Mouse (Mus musculus) liver, embryonic 15.5 days (tissue): ENCODE results near the gene Scn4a. TPM values are rescaled to one million over a fixed set of nuclear protein-coding genes. Genes with fewer than 3 reads are reported as not detected.
"Not testable (repeated sequence)": the region's sequence is repeated elsewhere in the genome, so short reads cannot be mapped to it uniquely, and the experiment has no call there.

Source experiments
- ATAC-seq: fragments of 200-750 bp; cut with Nextera tagmentation; 2 replicates; pipeline ENCODE4 v1.8.0; 2017; ENCODE audit warnings: moderate number of reproducible peaks, mild to moderate bottlenecking, moderate library complexity; ENCODE audit not compliant: insufficient read depth
- H3K27ac ChIP-seq: fragments of 300-500 bp; sonication (generic); replicated peaks from 2 replicates; pipeline ENCODE4 v1.5.1; 2015; ENCODE audit warnings: mild to moderate bottlenecking, inconsistent platforms
- H3K27me3 ChIP-seq: fragments of 300-500 bp; sonication (generic); 2 replicates; pipeline ENCODE4 v1.6.1; 2015; ENCODE audit warnings: mild to moderate bottlenecking, inconsistent platforms
- H3K36me3 ChIP-seq: fragments of 300-500 bp; sonication (generic); replicated peaks from 2 replicates; pipeline ENCODE4 v1.6.1; 2015; ENCODE audit warnings: moderate library complexity, mild to moderate bottlenecking, inconsistent platforms
- H3K4me1 ChIP-seq: fragments of 300-500 bp; sonication (generic); replicated peaks from 2 replicates; pipeline ENCODE4 v1.6.1; 2015; ENCODE audit warnings: inconsistent platforms
- H3K4me2 ChIP-seq: fragments of 300-500 bp; sonication (generic); 2 replicates; pipeline ENCODE4 v1.6.1; 2015; ENCODE audit warnings: moderate library complexity, mild to moderate bottlenecking, inconsistent platforms
- H3K4me3 ChIP-seq: fragments of 300-500 bp; sonication (generic); replicated peaks from 2 replicates; pipeline ENCODE4 v1.5.1; 2015; ENCODE audit warnings: mild to moderate bottlenecking, inconsistent platforms
- H3K9ac ChIP-seq: fragments of 300-500 bp; sonication (generic); 2 replicates; pipeline ENCODE4 v1.6.1; 2015; ENCODE audit warnings: moderate library complexity, mild to moderate bottlenecking, inconsistent platforms
- H3K9me3 ChIP-seq: fragments of 300-500 bp; sonication (generic); replicated peaks from 2 replicates; pipeline ENCODE4 v1.6.1; 2016; ENCODE audit warnings: inconsistent platforms
- WGBS: fragments of 180-500 bp; shearing (Covaris S2); methylation state at CpG from one replicate; pipeline ENCODE4 v1.1.7; 2015; ENCODE audit warnings: mixed read lengths; ENCODE audit not compliant: insufficient replicate concordance; 5-methylcytosine and 5-hydroxymethylcytosine counted together
- polyA plus RNA-seq: library from polyadenylated mRNA; unstranded; fragments of >200 nt; fragmentation: Nextera tagmentation; extraction: Ambion mirVana; gene quantifications from 2 replicates; pipeline ENCODE4 v1.2.1, GENCODE M21; 2015

The Scn4a gene
- 0.03 and 0.24 TPM in 2 replicates for polyA plus RNA-seq

DNA sequence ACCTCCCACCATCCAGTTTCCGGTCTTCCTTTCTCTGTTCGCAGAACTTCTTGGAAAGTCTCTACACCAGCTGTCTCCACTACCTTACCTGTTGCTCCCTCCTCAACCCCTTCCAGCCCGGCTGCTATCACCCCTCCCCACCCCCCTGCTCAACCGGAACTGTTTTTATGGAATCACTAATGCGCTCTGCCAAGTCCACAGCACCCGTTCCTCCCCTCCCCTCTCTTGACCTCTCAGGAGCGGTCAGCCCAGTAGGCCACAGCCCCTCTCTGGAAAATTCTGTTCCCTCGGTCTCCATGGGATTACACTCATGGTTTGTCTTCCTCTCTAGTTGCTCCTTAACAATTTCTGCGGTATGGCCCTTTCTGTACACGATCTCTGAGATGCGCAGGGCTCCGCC is at the start of gene Scn4a:
Gene Scn4a, minus strand, starts transcription at position 101 of the 400 bp plus-strand sequence.
- peaks cover 2% of the 10 kb centered on the region; the same call in 1 of the 2 replicates for H3K4me1 ChIP-seq
- H3K36me3 ChIP-seq, result no peaks in the 10 kb centered on the region
- no peaks in the 10 kb centered on the region for H3K27me3 ChIP-seq
- no peak within 1 kb of the TSS for H3K27ac ChIP-seq
- no peak within 1 kb of the TSS for H3K9ac ChIP-seq
- no peak within 1 kb of the TSS for H3K4me2 ChIP-seq
- ATAC-seq, result no peak
- 67% methylated on average over 12 of the region's 12 CpGs for WGBS
- no peaks in the 10 kb centered on the region for H3K9me3 ChIP-seq
- H3K4me3 ChIP-seq, result no peak within 1 kb of the TSS

- H3K4me2 ChIP-seq, result no peak overlapping the region
- H3K4me3 ChIP-seq, result no peak overlapping the region
- H3K27ac ChIP-seq, result no peak overlapping the region
- no peaks in the 10 kb centered on the region for H3K27me3 ChIP-seq
- H3K9me3 ChIP-seq, result no peaks in the 10 kb centered on the region
- H3K9ac ChIP-seq, result no peak overlapping the region
- no peak for ATAC-seq
- peaks cover 62% of the 10 kb centered on the region for H3K36me3 ChIP-seq
- 82% methylated on average over 8 of the region's 8 CpGs for WGBS
- H3K4me1 ChIP-seq, result peaks cover 10% of the 10 kb centered on the region
Observed at GRCm38 (mm10) chr11:106398481-106398880, 45.4 kb upstream of the Scn4a start.

- Histone ChIP-seq H3K27me3 (no peaks in the 10 kb centered on the region), H3K9me3 (no peaks in the 10 kb centered on the region), H3K4me3 (no peak overlapping the region), H3K36me3 (peaks cover 54% of the 10 kb centered on the region), H3K4me1 (peaks cover 18% of the 10 kb centered on the region), H3K27ac (no peak overlapping the region), H3K4me2 (no peak overlapping the region), H3K9ac (no peak overlapping the region)
- no peak for ATAC-seq
- 81% methylated on average over 3 of the region's 3 CpGs for WGBS
Observed at GRCm38 (mm10) chr11:106397656-106398055, 44.6 kb upstream of the Scn4a start.

GRCm38 (mm10) chr11:106394055-106394454 is 41.0 kb upstream of the Scn4a start:
- WGBS, result 45% methylated on average over 2 of the region's 2 CpGs
- H3K4me2 ChIP-seq, result 0 out of 2 replicates have a peak overlapping the region, but pooled peaks have one; percentile 6
- H3K9me3 ChIP-seq, H3K27me3 ChIP-seq, H3K4me3 ChIP-seq, H3K9ac ChIP-seq: not testable (repeated sequence)
- H3K27ac ChIP-seq, result peak overlapping the region; percentile 68; the same call in 1 of the 2 replicates
- ATAC-seq, result peak; percentile 41; the same call in 1 of the 2 replicates
- peaks cover 29% of the 10 kb centered on the region for H3K36me3 ChIP-seq
- H3K4me1 ChIP-seq, result peaks cover 39% of the 10 kb centered on the region

- Histone ChIP-seq H3K27ac (peak overlapping the region; percentile 68), H3K4me1 (peaks cover 39% of the 10 kb centered on the region), H3K36me3 (peaks cover 21% of the 10 kb centered on the region), H3K9me3 (no peaks in the 10 kb centered on the region), H3K4me2 (0 out of 2 replicates have a peak overlapping the region, but pooled peaks have one; percentile 29), H3K9ac (no peak overlapping the region), H3K27me3 (no peaks in the 10 kb centered on the region), H3K4me3 (no peak overlapping the region)
- 60% methylated on average over 4 of the region's 4 CpGs for WGBS
- no peak for ATAC-seq
Observed at GRCm38 (mm10) chr11:106393331-106393616, 40.2 kb upstream of the Scn4a start.

DNA sequence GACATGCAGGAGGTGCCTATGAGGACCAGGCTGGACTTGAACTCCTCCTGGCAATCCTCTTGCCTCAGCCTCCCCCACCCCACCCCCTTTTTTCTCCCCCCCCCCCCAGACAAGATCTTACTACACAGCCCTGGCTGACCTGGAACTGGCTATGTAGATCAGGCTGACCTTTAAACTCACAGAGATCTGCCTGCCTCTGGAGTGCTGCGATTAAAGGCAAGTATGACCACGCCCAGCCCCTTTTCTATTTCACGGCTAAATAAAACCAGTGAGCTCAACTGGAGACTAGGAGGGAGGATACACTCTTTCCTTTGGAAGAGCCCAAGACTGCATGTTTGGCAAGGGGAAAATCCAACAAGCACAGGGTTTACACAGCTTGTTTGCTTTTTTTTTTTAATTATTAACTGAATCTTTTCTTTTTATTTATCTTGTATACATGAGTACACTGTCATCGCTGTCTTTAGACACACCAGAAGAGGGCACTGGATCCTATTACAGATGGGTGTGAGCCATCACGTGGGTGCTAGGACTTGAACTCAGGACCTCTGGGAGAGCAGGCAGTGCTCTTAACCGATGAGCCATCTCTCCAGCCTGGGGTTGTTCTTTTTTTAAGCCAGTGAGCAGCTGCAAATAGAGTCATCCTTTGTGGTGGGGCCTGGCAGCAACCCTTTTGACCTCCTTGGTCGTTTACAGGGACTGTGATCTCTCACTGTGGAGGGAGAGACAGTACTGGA is 39.7 kb upstream of the Scn4a start:
- Histone ChIP-seq H3K27me3 (no peaks in the 10 kb centered on the region), H3K36me3 (peaks cover 16% of the 10 kb centered on the region), H3K4me3 (no peak overlapping the region), H3K9me3 (no peaks in the 10 kb centered on the region), H3K9ac (no peak overlapping the region), H3K27ac (peak overlapping the region; percentile 68), H3K4me1 (peaks cover 43% of the 10 kb centered on the region), H3K4me2 (peak overlapping the region; percentile 29; the same call in 1 of the 2 replicates)
- peak; percentile 77 for ATAC-seq
- WGBS, result 40% methylated on average over 7 of the region's 7 CpGs

GRCm38 (mm10) chr11:106391546-106392188 is 38.6 kb upstream of the Scn4a start:
- peaks cover 54% of the 10 kb centered on the region for H3K4me1 ChIP-seq
- 32% methylated on average over 6 of the region's 6 CpGs for WGBS
- no peak for ATAC-seq

GRCm38 (mm10) chr11:106390757-106391156 is 37.7 kb upstream of the Scn4a start:
- Histone ChIP-seq H3K4me1 (peaks cover 61% of the 10 kb centered on the region), H3K4me2 (no peak overlapping the region), H3K27ac (no peak overlapping the region), H3K9ac (no peak overlapping the region), H3K27me3 (no peaks in the 10 kb centered on the region), H3K9me3 (no peaks in the 10 kb centered on the region), H3K4me3 (no peak overlapping the region), H3K36me3 (peaks cover 9% of the 10 kb centered on the region; the same call in 1 of the 2 replicates)
- WGBS, result 40% methylated on average over 3 of the region's 3 CpGs
- no peak for ATAC-seq

More at GRCm38 (mm10) chr11:106391546-106392188, 38.6 kb upstream of the Scn4a start:
- no peaks in the 10 kb centered on the region for H3K27me3 ChIP-seq
- H3K27ac ChIP-seq, result peak overlapping the region; percentile 55; the same call in 1 of the 2 replicates
- H3K4me2 ChIP-seq, result no peak overlapping the region
- no peaks in the 10 kb centered on the region for H3K9me3 ChIP-seq
- no peak overlapping the region for H3K9ac ChIP-seq
- peaks cover 11% of the 10 kb centered on the region; the same call in 1 of the 2 replicates for H3K36me3 ChIP-seq
- no peak overlapping the region for H3K4me3 ChIP-seq

DNA sequence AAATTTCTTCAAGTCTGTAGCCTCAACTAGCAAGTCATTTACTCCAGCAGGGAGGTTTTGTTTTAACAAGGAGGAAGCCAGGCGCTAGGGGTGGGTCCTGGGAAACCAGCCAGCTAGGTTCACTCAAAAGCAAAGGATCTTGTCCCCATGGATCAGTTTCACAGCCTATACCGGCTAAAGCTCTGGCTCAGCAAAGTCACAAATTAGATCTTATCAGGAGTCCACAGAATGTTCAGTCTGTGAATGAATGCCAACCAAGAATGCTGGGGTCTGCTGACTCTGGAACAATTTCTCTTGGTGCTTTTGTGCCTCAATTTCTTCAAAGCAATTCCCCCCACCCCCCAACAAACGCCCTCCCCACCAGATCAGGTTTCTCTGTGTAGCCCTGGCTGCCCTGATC is 36.5 kb upstream of the Scn4a start:
- Histone ChIP-seq H3K4me1 (peaks cover 61% of the 10 kb centered on the region), H3K4me2 (no peak overlapping the region), H3K27ac (no peak overlapping the region), H3K4me3 (no peak overlapping the region), H3K36me3 (0 out of 2 replicates have a peak, but pooled peaks cover 5% of the 10 kb centered on the region), H3K27me3 (no peaks in the 10 kb centered on the region), H3K9me3 (no peaks in the 10 kb centered on the region), H3K9ac (no peak overlapping the region)
- WGBS, result 25% methylated on average over 3 of the region's 3 CpGs
- ATAC-seq, result no peak

GRCm38 (mm10) chr11:106387791-106388216 is 34.7 kb upstream of the Scn4a start, which contains the start of gene Icam2:
Gene Icam2, minus strand, starts transcription at chr11:106388075.
- 0 out of 2 replicates have a peak within 1 kb of the TSS, but pooled peaks have one; percentile 8 for H3K4me3 ChIP-seq
- WGBS, result 15% methylated on average over 6 of the region's 6 CpGs
- H3K27me3 ChIP-seq, result no peaks in the 10 kb centered on the region
- H3K4me2 ChIP-seq, result peak within 1 kb of the TSS; percentile 31
- H3K36me3 ChIP-seq, result no peaks in the 10 kb centered on the region
- H3K4me1 ChIP-seq, result peaks cover 48% of the 10 kb centered on the region
- H3K9ac ChIP-seq, result no peak within 1 kb of the TSS
- ATAC-seq, result no peak
- no peaks in the 10 kb centered on the region for H3K9me3 ChIP-seq
- H3K27ac ChIP-seq, result peak within 1 kb of the TSS; percentile 39

DNA sequence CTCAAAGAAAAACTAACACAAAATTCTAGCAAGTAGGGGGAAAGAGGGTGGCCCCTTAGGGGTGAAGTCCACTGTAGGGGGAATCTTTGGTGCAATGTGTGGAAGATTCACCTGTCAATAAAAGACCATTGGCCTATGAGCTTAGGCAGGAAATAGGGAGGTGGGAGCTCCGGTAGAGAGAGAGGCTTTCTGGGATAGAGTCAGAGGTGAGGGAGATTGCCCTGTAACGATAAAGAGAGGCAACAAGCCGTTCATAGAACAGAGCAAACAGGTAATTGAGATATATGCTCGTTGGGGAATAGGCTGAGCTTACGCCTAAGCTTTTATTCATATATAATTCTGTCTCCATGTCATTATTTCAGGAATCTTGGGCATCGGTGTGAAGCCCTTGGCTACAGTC is 33.9 kb upstream of the Scn4a start:
- Histone ChIP-seq H3K4me2 (peak overlapping the region; percentile 31; the same call in 1 of the 2 replicates), H3K4me1 (peaks cover 48% of the 10 kb centered on the region), H3K27me3 (no peaks in the 10 kb centered on the region), H3K4me3 (0 out of 2 replicates have a peak overlapping the region, but pooled peaks have one; percentile 8), H3K36me3 (no peaks in the 10 kb centered on the region), H3K27ac (peak overlapping the region; percentile 39; the same call in 1 of the 2 replicates), H3K9me3 (no peaks in the 10 kb centered on the region), H3K9ac (no peak overlapping the region)
- WGBS, result 35% methylated on average over 6 of the region's 6 CpGs
- no peak for ATAC-seq
